Mouse (Mus musculus) cerebellum, postnatal 10 days (tissue): Measurements from ENCODE around the gene Car15.

ENCODE experiments used
- DNase-seq, 2 experiments: peaks; one replicate each; pipeline ENCODE4 v3.0.0; 2021; ENCODE audit warnings: mixed read lengths in 2 of 2

Car15 gene

GRCm38 (mm10) chr16:17838051-17838450 is at the start of gene Car15:
Car15 (minus strand) TSS chr16:17838364.
- no peak for DNase-seq

- no peak for DNase-seq
Observed at GRCm38 (mm10) chr16:17884116-17884515, 46.0 kb upstream of the Car15 start.

GRCm38 (mm10) chr16:17882196-17882595 is 44.0 kb upstream of the Car15 start:
- no peak for DNase-seq

- DNase-seq: no peak
Observed at GRCm38 (mm10) chr16:17879571-17879970, 41.4 kb upstream of the Car15 start.

DNA sequence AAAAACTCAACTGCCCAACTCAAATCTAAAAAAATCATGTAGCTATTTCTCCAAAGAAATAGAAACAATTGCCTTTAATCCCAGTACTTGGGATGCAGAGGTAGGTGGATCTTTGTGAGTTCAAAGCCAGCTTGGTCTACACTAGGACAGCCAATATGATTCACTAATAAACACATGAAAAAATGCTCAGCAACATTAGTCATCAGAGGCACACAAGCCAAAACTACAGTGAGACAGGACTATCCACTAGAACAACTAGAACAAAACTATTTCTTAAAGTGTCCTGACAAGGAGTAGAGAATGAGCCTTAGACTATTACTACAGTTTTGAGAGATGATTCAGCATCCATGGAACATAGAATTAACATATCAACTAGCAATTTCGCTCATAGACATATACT is 37.9 kb upstream of the Car15 start:
- no peak for DNase-seq

GRCm38 (mm10) chr16:17875174-17875573 is 37.0 kb upstream of the Car15 start:
- DNase-seq: no peak

DNA sequence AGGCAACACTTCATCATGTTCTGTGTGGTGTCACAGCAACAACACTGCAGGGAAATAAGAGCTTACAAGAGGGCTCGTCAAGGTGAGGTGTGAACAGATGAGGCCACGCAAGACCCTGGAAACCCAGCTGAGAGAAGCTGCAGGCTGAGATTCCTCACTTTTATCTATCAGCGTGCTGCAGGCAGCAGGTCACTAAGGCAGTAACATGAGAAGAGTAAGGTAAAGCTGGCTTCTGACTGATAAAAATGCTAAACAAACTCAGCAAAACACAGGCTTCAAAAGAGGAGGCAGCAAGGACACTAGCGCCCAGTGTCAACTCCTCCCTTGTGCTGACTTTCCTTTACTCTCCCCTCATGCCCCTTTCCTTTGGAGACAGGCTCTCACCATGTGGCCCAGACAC is 34.8 kb upstream of the Car15 start:
- no peak for DNase-seq

DNA sequence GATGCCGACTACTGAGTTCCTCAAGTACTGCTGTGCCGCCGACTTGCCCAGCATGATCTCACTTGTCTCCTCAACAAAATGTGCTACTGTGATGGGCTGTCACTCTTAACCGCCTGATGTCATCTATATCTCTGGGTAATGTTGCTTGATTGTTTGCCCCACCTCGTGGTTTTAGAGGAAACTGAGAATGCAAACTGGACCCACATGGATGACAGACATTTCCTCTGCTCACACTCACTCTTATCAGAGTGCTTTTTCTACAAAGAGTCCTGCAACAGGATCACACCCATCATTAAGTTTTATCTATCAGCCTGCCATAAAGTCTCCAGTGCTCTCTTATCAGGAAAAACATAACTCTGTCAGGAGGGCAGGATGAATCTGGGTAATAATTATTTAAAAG is 33.1 kb upstream of the Car15 start:
- DNase-seq: no peak

DNA sequence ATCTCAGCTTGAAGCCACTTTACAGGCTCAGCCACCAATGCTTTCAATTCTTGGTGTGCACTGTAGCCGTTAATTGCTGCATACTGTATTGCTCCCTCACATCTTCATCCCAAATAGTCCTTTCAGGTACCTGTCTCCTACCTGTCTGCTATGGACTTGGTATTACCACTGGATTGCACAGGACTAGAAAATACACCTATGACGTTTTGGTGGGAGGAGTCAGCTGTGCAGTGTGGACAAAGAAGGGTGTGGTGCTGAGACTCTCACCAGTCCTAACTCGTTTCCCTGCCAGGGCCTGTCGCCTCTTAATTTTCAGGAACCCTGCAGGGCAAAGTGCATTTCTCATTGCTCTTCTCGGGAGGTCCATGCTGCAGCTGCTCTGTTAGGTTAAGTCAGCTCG is 27.6 kb upstream of the Car15 start:
- peak in 1 of 2 experiments; percentile 23 for DNase-seq

- no peak for DNase-seq
Observed at GRCm38 (mm10) chr16:17865293-17865692, 27.1 kb upstream of the Car15 start.

- peak; percentile 59 to 64 for DNase-seq
Observed at GRCm38 (mm10) chr16:17858592-17858991, 20.4 kb upstream of the Car15 start.

GRCm38 (mm10) chr16:17857157-17857556 is 19.0 kb upstream of the Car15 start:
- DNase-seq: no peak

DNA sequence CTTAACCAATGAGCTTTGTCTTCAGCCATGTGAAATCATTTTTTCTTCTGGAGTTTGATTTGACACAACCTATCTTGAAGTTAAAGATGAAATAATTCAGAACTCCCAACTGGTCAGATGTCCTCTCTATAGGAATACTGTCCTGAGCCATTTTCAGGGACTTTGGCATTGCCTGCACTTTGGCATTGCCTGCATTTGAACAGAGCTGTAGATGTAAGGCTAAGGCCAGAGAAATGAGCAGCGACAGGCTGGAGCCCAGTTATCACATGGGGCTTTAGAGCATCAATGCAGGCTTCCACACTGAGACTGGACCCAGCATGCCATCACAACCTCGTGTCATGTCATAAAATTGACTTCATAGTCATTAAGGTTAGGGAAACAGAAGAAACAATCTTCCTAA is 15.1 kb upstream of the Car15 start:
- no peak for DNase-seq

DNA sequence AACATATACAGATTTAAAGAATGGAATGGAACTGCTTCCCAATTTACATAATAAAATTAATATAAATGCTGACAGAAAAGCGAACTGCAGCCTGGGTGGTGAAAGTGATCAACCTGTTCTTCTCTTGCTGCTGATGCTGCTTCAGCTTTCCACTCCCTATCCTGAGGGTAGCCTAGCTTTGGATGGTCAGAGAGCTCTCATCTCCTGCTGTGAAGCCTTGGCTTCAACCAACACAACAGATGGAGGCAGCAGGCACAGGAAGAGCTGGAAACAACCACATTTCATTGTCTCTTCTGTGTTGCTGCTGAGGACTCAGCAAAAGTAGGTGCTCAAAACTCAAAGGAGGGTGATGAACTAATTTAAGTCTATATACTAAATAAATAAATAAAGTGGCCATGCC is 13.7 kb upstream of the Car15 start:
- DNase-seq: peak; percentile 92 to 93

DNA sequence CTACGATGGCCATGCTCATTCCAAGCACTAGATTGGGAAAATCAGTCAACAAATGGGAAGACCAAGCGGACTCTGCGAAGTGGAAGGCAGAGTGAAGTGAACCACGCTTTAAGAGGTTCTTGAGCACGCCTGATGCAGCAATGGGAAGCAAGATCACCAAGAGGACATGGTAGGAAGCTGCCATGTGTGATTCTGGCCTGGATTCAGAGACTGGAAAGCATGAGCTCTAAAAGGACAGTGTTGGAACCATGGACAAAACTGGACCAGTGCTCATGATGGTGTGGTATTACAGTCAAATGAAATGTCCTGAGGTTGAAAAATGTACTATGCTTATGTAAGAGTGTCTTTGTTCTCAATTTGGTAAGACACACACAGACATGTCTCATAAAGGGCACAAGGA is 13.2 kb upstream of the Car15 start:
- DNase-seq: no peak

GRCm38 (mm10) chr16:17849486-17849885 is 11.3 kb upstream of the Car15 start:
- DNase-seq: no peak

DNA sequence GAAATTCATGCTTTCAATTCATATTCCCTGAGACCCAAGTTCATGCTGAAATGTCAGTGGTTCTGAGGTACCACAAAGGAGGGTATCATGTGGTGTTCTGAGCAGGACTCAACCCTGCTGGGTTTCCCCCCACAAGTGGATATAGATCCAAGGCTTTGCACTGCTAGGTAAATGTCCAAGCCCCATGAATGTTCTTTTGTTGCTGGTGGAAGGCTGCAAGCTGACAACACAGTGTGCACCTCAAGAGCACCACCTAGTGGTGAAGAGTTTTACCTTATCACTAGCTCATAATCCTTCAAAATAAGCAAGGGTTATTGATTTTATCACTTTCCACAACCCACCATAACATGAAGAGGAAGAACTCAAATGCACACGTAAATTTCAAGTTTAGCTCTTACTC is 10.8 kb upstream of the Car15 start:
- DNase-seq: peak; percentile 84 to 95

DNA sequence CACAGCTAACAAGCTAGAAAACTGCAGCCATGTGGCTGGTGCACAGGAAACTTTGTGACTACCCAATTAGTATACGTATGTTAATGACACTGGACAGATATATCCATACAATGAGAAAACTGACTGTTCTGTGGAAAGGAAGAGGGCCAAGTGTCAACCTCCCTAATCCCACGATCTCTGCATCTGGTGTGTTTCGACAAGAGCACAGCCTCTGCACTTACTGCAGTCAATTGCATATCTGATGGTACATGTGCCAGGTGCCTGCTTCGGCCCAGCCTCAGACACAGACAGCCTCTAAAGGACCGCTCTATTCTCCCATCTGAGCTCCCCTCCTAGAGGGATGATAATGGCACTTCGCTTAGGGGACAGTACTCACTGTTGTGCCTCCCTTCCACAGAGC is 10.3 kb upstream of the Car15 start:
- no peak for DNase-seq

- peak; percentile 83 to 87 for DNase-seq
Observed at GRCm38 (mm10) chr16:17843701-17844365, 5.7 kb upstream of the Car15 start.

GRCm38 (mm10) chr16:17842437-17842836 is 4.3 kb upstream of the Car15 start:
- DNase-seq: peak in 1 of 2 experiments; percentile 65

GRCm38 (mm10) chr16:17839976-17840375 is 1.8 kb upstream of the Car15 start:
- DNase-seq: peak; percentile 78 to 91

DNA sequence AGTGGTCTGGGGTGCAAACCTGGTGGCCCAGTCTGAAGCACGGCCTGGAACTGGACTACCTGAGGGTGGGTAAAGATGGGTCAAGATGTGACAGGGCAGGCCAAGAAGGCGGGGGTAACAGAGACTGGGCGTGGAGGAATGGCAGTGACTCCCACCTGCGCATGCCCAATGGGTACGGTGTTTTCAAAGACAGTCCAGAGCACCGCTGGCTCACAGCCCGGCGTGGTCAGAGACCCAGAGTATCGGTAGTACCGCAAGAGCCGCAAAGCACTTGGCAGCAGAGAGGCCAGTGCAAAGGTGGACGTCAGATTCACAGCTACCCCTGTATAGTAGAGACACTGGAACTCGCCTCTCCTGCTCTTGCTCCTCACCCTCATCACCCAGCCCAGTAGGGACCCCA is 2.7 kb downstream of the Car15 start:
- DNase-seq: peak in 1 of 2 experiments; percentile 54

DNA sequence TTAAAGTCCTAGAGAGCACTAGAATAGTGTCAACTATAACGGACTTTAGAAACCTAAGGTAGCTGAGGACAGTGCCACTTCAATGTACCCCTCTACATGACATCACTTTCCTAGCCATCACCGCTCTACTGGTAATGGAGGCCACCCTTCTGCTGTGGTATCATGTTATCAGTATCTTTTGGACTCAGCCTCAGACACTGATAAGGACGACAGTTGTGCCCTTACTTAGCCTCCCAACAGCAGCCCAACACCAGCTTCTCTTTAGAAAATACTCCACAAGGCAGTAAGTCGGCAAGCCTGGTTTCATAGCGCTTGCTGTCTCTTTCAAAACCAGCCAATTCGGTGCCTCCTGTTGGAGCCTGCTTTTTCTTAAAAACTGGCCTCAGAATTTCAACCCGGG is 3.6 kb downstream of the Car15 start:
- DNase-seq: no peak

GRCm38 (mm10) chr16:17833681-17834399 is 4.3 kb downstream of the Car15 start:
- DNase-seq: peak; percentile 68 to 72

GRCm38 (mm10) chr16:17833321-17833680 is 4.9 kb downstream of the Car15 start:
- peak; percentile 68 to 70 for DNase-seq
